Comparison of ENCODE assay signal across 8 mouse cellular contexts in the genomic region with DNA sequence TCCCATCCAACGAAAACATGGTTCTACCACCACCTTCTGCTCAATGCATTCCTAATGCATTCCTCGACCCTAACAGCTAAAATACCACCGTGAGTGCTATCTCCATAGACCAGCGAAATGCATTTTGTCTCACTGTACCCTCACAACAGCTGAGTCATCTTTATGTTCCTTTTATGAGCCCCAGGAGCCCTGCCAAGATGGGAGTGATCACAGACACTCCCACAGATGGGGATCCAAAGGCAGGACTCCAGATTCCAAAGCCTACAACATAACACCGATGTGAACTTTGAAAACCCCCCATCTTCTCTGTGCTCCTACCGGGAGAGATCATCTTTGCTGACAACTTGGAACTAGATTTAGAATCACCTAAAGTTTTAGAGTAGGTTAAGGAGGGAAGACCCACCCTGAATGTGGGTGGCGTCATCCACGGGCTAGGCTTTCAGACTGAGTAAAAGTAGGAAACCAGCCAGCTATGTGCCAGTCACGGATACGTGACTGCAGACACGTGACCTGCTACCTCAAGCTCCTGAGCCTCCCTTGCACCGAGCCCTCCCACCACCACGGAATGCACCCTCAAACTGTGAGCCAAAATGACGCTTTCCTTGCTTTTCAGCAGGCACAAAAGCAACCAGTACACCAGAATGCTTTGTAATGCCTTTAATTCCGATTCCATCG. TPM values are rescaled to one million over a fixed set of nuclear protein-coding genes. Genes with fewer than 3 reads are reported as not detected.
DNase-seq lines count a peak whose midpoint lies in the region; ATAC-seq and TF ChIP-seq lines count a peak whose summit lies in the region.

No protein-coding gene starts in this region.

- H3K36me3 ChIP-seq in kidney, embryonic 15.5 days: peaks cover 2% of the 10 kb centered on the region; the same call in 1 of the 2 replicates
- H3K36me3 ChIP-seq in E14TG2a.4 (ENCODE audit: insufficient read depth, low read length): peaks cover 27% of the 10 kb centered on the region; the same call in 1 of the 2 replicates
- peaks cover 30% of the 10 kb centered on the region for H3K36me3 ChIP-seq in liver, embryonic 13.5 days

- H3K4me2 ChIP-seq in kidney, embryonic 15.5 days: peak overlapping the region; percentile 16; the same call in 1 of the 2 replicates
- H3K4me2 ChIP-seq in liver, embryonic 13.5 days: peak overlapping the region; percentile 74

- TF ChIP-seq POLR2A in bone marrow, adult 2 months (IDR thresholded peaks at IDR 0.05; ENCODE audit: borderline replicate concordance, control insufficient read depth, low read depth, low read length): no peak

- no peak overlapping the region for H3K9ac ChIP-seq in kidney, embryonic 15.5 days
- H3K9ac ChIP-seq in liver, embryonic 13.5 days: peak overlapping the region; percentile 94

- DNase-seq in kidney, adult 8-10 months: no peak
- DNase-seq in liver, embryonic 13.5 days: no peak
- DNase-seq in B cell, adult 2 months: no peak
- no peak for DNase-seq in ovary, postnatal 36 days (ENCODE audit: low spot score)

- H3K27me3 ChIP-seq in kidney, embryonic 15.5 days: no peaks in the 10 kb centered on the region
- no peaks in the 10 kb centered on the region for H3K27me3 ChIP-seq in E14TG2a.4 (ENCODE audit: insufficient read depth, low read length)
- no peaks in the 10 kb centered on the region for H3K27me3 ChIP-seq in liver, embryonic 13.5 days

- 0 out of 2 replicates have a peak overlapping the region, but pooled peaks have one; percentile 23 for H3K27ac ChIP-seq in kidney, embryonic 15.5 days
- H3K27ac ChIP-seq in bone marrow, adult 2 months (ENCODE audit: control insufficient read depth, insufficient read depth, low read depth, low read length, poor library complexity): peak overlapping the region; percentile 14
- H3K27ac ChIP-seq in liver, embryonic 13.5 days: peak overlapping the region; percentile 94

- no peak overlapping the region for H3K4me3 ChIP-seq in kidney, embryonic 15.5 days (replicated peaks)
- H3K4me3 ChIP-seq in E14TG2a.4 (replicated peaks; ENCODE audit: low read length): peak overlapping the region; percentile 88
- H3K4me3 ChIP-seq in bone marrow, adult 2 months (replicated peaks; ENCODE audit: control insufficient read depth, low read depth, low read length): peak overlapping the region; percentile 8
- H3K4me3 ChIP-seq in liver, embryonic 13.5 days (replicated peaks): peak overlapping the region; percentile 79

- no peak for TF ChIP-seq CTCF in E14TG2a.4 (conservative IDR thresholded peaks at IDR 0.05; ENCODE audit: low read length)
- no peak for TF ChIP-seq CTCF in bone marrow, adult 2 months (IDR thresholded peaks at IDR 0.05; ENCODE audit: control insufficient read depth, insufficient read depth, low read length)

- H3K9me3 ChIP-seq in kidney, embryonic 15.5 days (replicated peaks): no peaks in the 10 kb centered on the region; the same call in 1 of the 2 replicates
- H3K9me3 ChIP-seq in E14TG2a.4 (ENCODE audit: low read length): no peaks in the 10 kb centered on the region
- H3K9me3 ChIP-seq in liver, embryonic 13.5 days (replicated peaks): no peaks in the 10 kb centered on the region

- no peak for ATAC-seq in kidney, embryonic 15.5 days (replicated peaks; ENCODE audit: low FRiP score)
- ATAC-seq in liver, embryonic 13.5 days (ENCODE audit: low read depth): peak; percentile 34
- no peak for ATAC-seq in activated CD4-positive, CD25-positive, alpha-beta regulatory T cell, adult 4 months

- 71% methylated on average over 16 of the region's 16 CpGs for WGBS in kidney, embryonic 15.5 days
- 57% methylated on average over 16 of the region's 16 CpGs for WGBS in bone marrow, adult 2 months
- WGBS in liver, embryonic 13.5 days (ENCODE audit: insufficient replicate concordance): 59% methylated on average over 16 of the region's 16 CpGs

- peaks cover 56% of the 10 kb centered on the region for H3K4me1 ChIP-seq in kidney, embryonic 15.5 days
- H3K4me1 ChIP-seq in E14TG2a.4 (replicated peaks; ENCODE audit: low read depth, low read length): peaks cover 77% of the 10 kb centered on the region
- H3K4me1 ChIP-seq in bone marrow, adult 2 months (ENCODE audit: control insufficient read depth, insufficient read depth, low read length): no peaks in the 10 kb centered on the region; the same call in 1 of the 2 replicates
- peaks cover 78% of the 10 kb centered on the region for H3K4me1 ChIP-seq in liver, embryonic 13.5 days (replicated peaks)

RNA-seq across cellular contexts. Expression of gene Dnah8, which starts 14.7 kb away (rescaled TPM):
- 0.91 and 1.3 TPM in 2 replicates for polyA plus RNA-seq in kidney, embryonic 15.5 days (2015; fragmentation: Nextera tagmentation; extraction: Ambion mirVana)
- polyA plus RNA-seq in bone marrow, adult 2 months (2011; ENCODE audit: insufficient read depth, insufficient read length, low replicate concordance, missing spikeins): 9.6 and 24.6 TPM in 2 replicates
- polyA plus RNA-seq in liver, embryonic 13.5 days (2015; fragmentation: Nextera tagmentation; extraction: Ambion mirVana): 1.4 and 1.5 TPM in 2 replicates
- 10 to 100 TPM; 15.6 to 23.1 TPM for polyA plus RNA-seq in activated CD4-positive, CD25-positive, alpha-beta regulatory T cell, adult 4 months (2017; shearing (Covaris generic))

RNA-seq across cellular contexts. Expression of gene Glo1, which starts 17.2 kb away (rescaled TPM):
- 221 and 230 TPM in 2 replicates for polyA plus RNA-seq in kidney, embryonic 15.5 days (2015; fragmentation: Nextera tagmentation; extraction: Ambion mirVana)
- 65.2 and 80.9 TPM in 2 replicates for polyA plus RNA-seq in bone marrow, adult 2 months (2011; ENCODE audit: insufficient read depth, insufficient read length, low replicate concordance, missing spikeins)
- 289 and 332 TPM in 2 replicates for polyA plus RNA-seq in liver, embryonic 13.5 days (2015; fragmentation: Nextera tagmentation; extraction: Ambion mirVana)
- 100 to 1,000 TPM; 117 to 142 TPM for polyA plus RNA-seq in activated CD4-positive, CD25-positive, alpha-beta regulatory T cell, adult 4 months (2017; shearing (Covaris generic))

RNA-seq across cellular contexts. Expression of gene Btbd9, which starts 33.2 kb away (rescaled TPM):
- polyA plus RNA-seq in kidney, embryonic 15.5 days (2015; fragmentation: Nextera tagmentation; extraction: Ambion mirVana): 54.3 and 57.8 TPM in 2 replicates
- polyA plus RNA-seq in bone marrow, adult 2 months (2011; ENCODE audit: insufficient read depth, insufficient read length, low replicate concordance, missing spikeins): 4.7 and 21.0 TPM in 2 replicates
- polyA plus RNA-seq in liver, embryonic 13.5 days (2015; fragmentation: Nextera tagmentation; extraction: Ambion mirVana): 14.5 and 15.2 TPM in 2 replicates
- polyA plus RNA-seq in activated CD4-positive, CD25-positive, alpha-beta regulatory T cell, adult 4 months (2017; shearing (Covaris generic)): 10 to 100 TPM; 51.2 to 51.6 TPM

Comparison
In these comparisons a context has a peak if more than half of its experiments do, and no peak if none do; other contexts are left out.
1. H3K27ac ChIP-seq: peak in every context shown above with its lines; median percentile 94 in liver, embryonic 13.5 days; 23 in kidney, embryonic 15.5 days; 14 in bone marrow, adult 2 months.